Mouse (Mus musculus): Measurements from ENCODE around the gene Cox5a. TPM values are rescaled to one million over a fixed set of nuclear protein-coding genes. Genes with fewer than 3 reads are reported as not detected.

The Cox5a gene
- total and polyA plus RNA-seq, 3 experiments: 1,522 to 2,717 (median 2,350) TPM

- no peak for DNase-seq
- Histone ChIP-seq H3K9ac (ENCODE audit: low read depth, low read length) (peak overlapping the region; percentile 95), H3K4me1 (ENCODE audit: control insufficient read depth, insufficient read depth, low read length) (peaks cover 7% of the 10 kb centered on the region), H3K27ac (peak overlapping the region; percentile 99), H3K36me3 (ENCODE audit: control insufficient read depth, insufficient read depth, low read length) (peaks cover 28% of the 10 kb centered on the region), H3K79me2 (replicated peaks; ENCODE audit: control insufficient read depth, insufficient read depth, low read length) (peaks cover 3% of the 10 kb centered on the region), H3K27me3 (ENCODE audit: control insufficient read depth, insufficient read depth, low read length) (no peaks in the 10 kb centered on the region), H3K4me3 (peak overlapping the region; percentile 92)
- intact Hi-C loops (cut with DNase I): loop anchor here (5.0 to 10.0 kb wide), 3 partner anchors 135 to 587 kb away; partner anchors contain the start of gene Imp3
- WGBS: 24% methylated on average over 7 of the region's 7 CpGs
- TF ChIP-seq EP300 (IDR thresholded peaks at IDR 0.05; ENCODE audit: insufficient read depth, low read depth, low read length) (no peak), POLR2A (IDR thresholded peaks at IDR 0.05; ENCODE audit: insufficient read depth, low read depth, low read length) (no peak)
Observed at GRCm38 (mm10) chr9:57522114-57522860, 1.2 kb downstream of the Cox5a start.

DNA sequence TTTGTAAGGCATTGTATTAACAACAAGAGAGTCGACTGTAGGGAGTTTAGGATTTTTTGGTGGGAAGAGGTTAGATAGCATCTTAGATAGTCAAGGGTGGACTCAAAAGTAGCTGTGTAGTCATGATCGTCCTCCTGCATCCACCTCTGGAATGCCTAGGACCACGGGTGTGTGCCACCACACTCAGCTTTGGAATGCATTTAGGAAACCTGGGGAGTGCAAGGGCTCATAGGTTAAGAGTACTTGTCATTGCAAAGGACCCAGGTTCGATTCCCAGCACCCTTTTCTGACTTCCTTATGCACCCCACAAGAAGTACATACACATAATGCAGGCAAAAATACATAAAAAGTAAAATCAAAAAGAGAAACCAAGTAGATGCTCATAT, 1.8 kb downstream of the Cox5a start:
- Histone ChIP-seq H3K36me3 (ENCODE audit: control insufficient read depth, insufficient read depth, low read length) (peaks cover 28% of the 10 kb centered on the region), H3K4me3 (peak overlapping the region; percentile 92), H3K9ac (ENCODE audit: low read depth, low read length) (peak overlapping the region; percentile 57), H3K79me2 (replicated peaks; ENCODE audit: control insufficient read depth, insufficient read depth, low read length) (peaks cover 3% of the 10 kb centered on the region), H3K27ac (peak overlapping the region; percentile 99), H3K27me3 (ENCODE audit: control insufficient read depth, insufficient read depth, low read length) (no peaks in the 10 kb centered on the region), H3K4me1 (ENCODE audit: control insufficient read depth, insufficient read depth, low read length) (peaks cover 8% of the 10 kb centered on the region)
- WGBS: 37% methylated on average over 4 of the region's 4 CpGs
- no peak for DNase-seq
- intact Hi-C loops (cut with DNase I): loop anchor here (5.0 to 10.0 kb wide), 3 partner anchors 134 to 588 kb away; partner anchors contain the start of gene Imp3
- TF ChIP-seq CTCF (IDR thresholded peaks at IDR 0.05) (no peak), EP300 (IDR thresholded peaks at IDR 0.05; ENCODE audit: insufficient read depth, low read depth, low read length) (no peak), POLR2A (IDR thresholded peaks at IDR 0.05; ENCODE audit: insufficient read depth, low read depth, low read length) (no peak)

DNA sequence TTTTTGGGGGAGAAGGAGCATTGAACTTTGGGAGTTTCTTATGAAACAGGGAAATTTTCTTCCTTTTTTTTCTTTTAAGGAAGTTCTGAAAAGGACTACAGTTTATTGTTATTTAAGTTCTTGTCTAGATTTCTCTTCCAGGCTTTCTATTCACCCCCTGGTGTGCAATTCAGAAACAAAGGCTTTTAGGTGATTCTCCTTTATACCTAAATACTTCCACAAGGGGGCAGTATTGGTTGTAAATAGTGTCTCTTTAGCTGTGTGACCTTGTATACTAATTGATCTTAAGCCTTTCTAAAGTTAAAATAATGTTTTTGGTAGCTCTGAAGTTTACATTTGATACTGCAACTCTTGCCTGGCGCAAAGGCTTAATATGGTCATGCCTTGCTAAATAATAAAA, 2.7 kb downstream of the Cox5a start:
- no peak for DNase-seq
- Histone ChIP-seq H3K27ac (peak overlapping the region; percentile 12; the same call in 1 of the 2 replicates), H3K9ac (ENCODE audit: low read depth, low read length) (no peak overlapping the region), H3K4me1 (ENCODE audit: control insufficient read depth, insufficient read depth, low read length) (peaks cover 9% of the 10 kb centered on the region), H3K79me2 (replicated peaks; ENCODE audit: control insufficient read depth, insufficient read depth, low read length) (peaks cover 6% of the 10 kb centered on the region), H3K27me3 (ENCODE audit: control insufficient read depth, insufficient read depth, low read length) (no peaks in the 10 kb centered on the region), H3K36me3 (ENCODE audit: control insufficient read depth, insufficient read depth, low read length) (peaks cover 34% of the 10 kb centered on the region), H3K4me3 (peak overlapping the region; percentile 26; the same call in 1 of the 2 replicates)
- intact Hi-C loops (cut with DNase I): loop anchor here (2.0 to 10.0 kb wide), 4 partner anchors 15 to 589 kb away; partner anchors contain the start of gene Imp3
- 57% methylated on average over 1 of the region's 1 CpGs for WGBS
- TF ChIP-seq CTCF (IDR thresholded peaks at IDR 0.05): peak; percentile 93
- no peak for TF ChIP-seq POLR2A (IDR thresholded peaks at IDR 0.05; ENCODE audit: insufficient read depth, low read depth, low read length)
- TF ChIP-seq EP300 (IDR thresholded peaks at IDR 0.05; ENCODE audit: insufficient read depth, low read depth, low read length): no peak

DNA sequence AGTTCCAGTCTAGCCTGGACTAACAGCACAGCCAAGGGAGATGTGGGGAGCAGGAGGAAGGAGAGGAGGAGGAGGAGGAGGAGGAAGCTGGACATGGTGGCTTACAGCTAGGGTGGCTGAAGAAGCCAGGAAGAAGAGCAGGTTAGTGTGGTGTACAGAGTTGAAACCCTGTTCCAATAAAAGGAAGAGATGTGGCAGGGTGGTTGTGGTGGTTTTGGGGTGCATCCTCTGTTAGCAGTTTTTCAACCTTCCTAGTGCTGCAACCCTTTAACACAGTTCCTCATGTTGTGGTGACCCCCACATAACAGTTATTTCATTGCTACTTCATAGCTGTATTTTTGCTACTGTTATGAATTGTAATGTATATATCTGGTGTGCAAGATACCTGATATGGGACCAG, 3.4 kb downstream of the Cox5a start:
- H3K9ac ChIP-seq (ENCODE audit: low read depth, low read length): peak overlapping the region; percentile 1; the same call in 1 of the 2 replicates
- peak overlapping the region; percentile 12; the same call in 1 of the 2 replicates for H3K27ac ChIP-seq
- intact Hi-C loops (cut with DNase I): loop anchor here (2.0 to 10.0 kb wide), 4 partner anchors 14 to 590 kb away; partner anchors contain the start of gene Imp3
- TF ChIP-seq CTCF (IDR thresholded peaks at IDR 0.05) (no peak), EP300 (IDR thresholded peaks at IDR 0.05; ENCODE audit: insufficient read depth, low read depth, low read length) (no peak), POLR2A (IDR thresholded peaks at IDR 0.05; ENCODE audit: insufficient read depth, low read depth, low read length) (no peak)
- H3K79me2 ChIP-seq (replicated peaks; ENCODE audit: control insufficient read depth, insufficient read depth, low read length): peaks cover 9% of the 10 kb centered on the region
- H3K36me3 ChIP-seq (ENCODE audit: control insufficient read depth, insufficient read depth, low read length): peaks cover 41% of the 10 kb centered on the region
- H3K4me3 ChIP-seq: peak overlapping the region; percentile 26; the same call in 1 of the 2 replicates
- DNase-seq: no peak
- H3K4me1 ChIP-seq (ENCODE audit: control insufficient read depth, insufficient read depth, low read length): peaks cover 11% of the 10 kb centered on the region
- H3K27me3 ChIP-seq (ENCODE audit: control insufficient read depth, insufficient read depth, low read length): no peaks in the 10 kb centered on the region

GRCm38 (mm10) chr9:57525516-57525915, 4.4 kb downstream of the Cox5a start:
- Histone ChIP-seq H3K4me1 (ENCODE audit: control insufficient read depth, insufficient read depth, low read length) (peaks cover 10% of the 10 kb centered on the region), H3K4me3 (no peak overlapping the region), H3K27ac (no peak overlapping the region), H3K9ac (ENCODE audit: low read depth, low read length) (no peak overlapping the region), H3K36me3 (ENCODE audit: control insufficient read depth, insufficient read depth, low read length) (peaks cover 50% of the 10 kb centered on the region), H3K27me3 (ENCODE audit: control insufficient read depth, insufficient read depth, low read length) (no peaks in the 10 kb centered on the region), H3K79me2 (replicated peaks; ENCODE audit: control insufficient read depth, insufficient read depth, low read length) (peaks cover 9% of the 10 kb centered on the region)
- no peak for DNase-seq
- WGBS: 35% methylated on average over 2 of the region's 2 CpGs
- intact Hi-C loops (cut with DNase I): loop anchor here (2.0 to 10.0 kb wide), 2 partner anchors 13 to 591 kb away; partner anchors contain the start of gene Imp3
- TF ChIP-seq POLR2A (IDR thresholded peaks at IDR 0.05; ENCODE audit: insufficient read depth, low read depth, low read length) (no peak), EP300 (IDR thresholded peaks at IDR 0.05; ENCODE audit: insufficient read depth, low read depth, low read length) (no peak), CTCF (IDR thresholded peaks at IDR 0.05) (no peak)

DNA sequence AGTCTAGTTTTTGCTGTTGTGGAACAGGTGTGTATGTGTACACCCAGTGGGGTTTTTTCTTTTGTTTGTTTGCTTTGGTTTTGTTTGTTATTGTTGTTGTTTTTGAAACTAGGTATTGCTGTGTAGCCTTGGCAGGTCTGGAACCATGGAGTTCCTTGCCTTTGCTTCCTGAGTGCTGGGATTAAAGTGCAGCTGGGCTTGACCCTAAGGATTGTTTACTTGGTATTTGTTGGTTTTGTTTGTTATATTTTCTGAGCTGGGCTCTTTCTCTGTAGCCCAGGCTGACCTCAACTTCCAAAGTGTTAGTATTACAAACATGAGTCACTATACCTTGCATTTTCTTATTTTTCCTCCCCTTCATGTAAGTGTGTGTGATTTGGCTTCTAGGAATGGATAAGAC, 5.4 kb downstream of the Cox5a start:
- no peaks in the 10 kb centered on the region for H3K27me3 ChIP-seq (ENCODE audit: control insufficient read depth, insufficient read depth, low read length)
- no peak overlapping the region for H3K4me3 ChIP-seq
- no peak for DNase-seq
- peaks cover 9% of the 10 kb centered on the region for H3K79me2 ChIP-seq (replicated peaks; ENCODE audit: control insufficient read depth, insufficient read depth, low read length)
- intact Hi-C loops (cut with DNase I): loop anchor here (10.0 kb wide), 1 partner anchor 592 kb away; the partner anchor contains the start of gene Imp3
- peaks cover 56% of the 10 kb centered on the region for H3K36me3 ChIP-seq (ENCODE audit: control insufficient read depth, insufficient read depth, low read length)
- no peak overlapping the region for H3K27ac ChIP-seq
- TF ChIP-seq POLR2A (IDR thresholded peaks at IDR 0.05; ENCODE audit: insufficient read depth, low read depth, low read length) (no peak), EP300 (IDR thresholded peaks at IDR 0.05; ENCODE audit: insufficient read depth, low read depth, low read length) (no peak), CTCF (IDR thresholded peaks at IDR 0.05) (no peak)
- no peak overlapping the region for H3K9ac ChIP-seq (ENCODE audit: low read depth, low read length)
- H3K4me1 ChIP-seq (ENCODE audit: control insufficient read depth, insufficient read depth, low read length): peaks cover 10% of the 10 kb centered on the region

Data from heart, adult 2 months (tissue).